Mouse (Mus musculus) testis, adult 2 months (tissue): ENCODE results near the gene Vps54.

Source experiments
- CTCF ChIP-seq: fragments of 200-500 bp; IDR thresholded peaks from 2 replicates; pipeline ENCODE4 v1.5.1; 2012; ENCODE audit warnings: low read depth, mild to moderate bottlenecking, inconsistent platforms, low read length, moderate library complexity; ENCODE audit not compliant: control insufficient read depth, insufficient read depth, insufficient replicate concordance
- POLR2A ChIP-seq: fragments of 200-500 bp; IDR thresholded peaks from 2 replicates; pipeline ENCODE4 v1.6.1; 2012; ENCODE audit warnings: low read depth, mild to moderate bottlenecking, inconsistent platforms, low read length, moderate library complexity; ENCODE audit not compliant: control insufficient read depth

- no peak for TF ChIP-seq CTCF
- TF ChIP-seq POLR2A = no peak
Observed at GRCm38 (mm10) chr11:21339088-21339487, 100.0 kb downstream of the Vps54 start.
